In genomic region chr14:47462877-47463460, GRCm38 (mm10) we compare ENCODE assay signal across 27 mouse cellular contexts. TPM values are rescaled to one million over a fixed set of nuclear protein-coding genes. Genes with fewer than 3 reads are reported as not detected.
"Had no signal": no experiment of that assay in that cellular context is flagged by ENCODE, and none has a peak within 500 bp of the region (broad histone marks: within the 10 kb centered on the region; RNA-seq: fewer than 3 reads in every experiment).

No protein-coding gene starts in this region.

- H3K27ac ChIP-seq: heart, adult 2 months; heart, embryonic 13.5 days; heart, embryonic 15.5 days; hindbrain, embryonic 13.5 days; hindbrain, embryonic 15.5 days; intestine, embryonic 15.5 days; layer of hippocampus, adult 2 months; left cerebral cortex, adult 2 months; limb, embryonic 10.5 days; limb, embryonic 12.5 days; liver, embryonic 14.5 days had no signal

- H3K9ac ChIP-seq: heart, embryonic 13.5 days; heart, embryonic 15.5 days; hindbrain, embryonic 13.5 days; hindbrain, embryonic 15.5 days; intestine, embryonic 15.5 days; limb, embryonic 12.5 days; liver, embryonic 14.5 days had no signal

- H3K4me3 ChIP-seq: heart, adult 2 months; heart, embryonic 13.5 days; heart, embryonic 15.5 days; hindbrain, embryonic 13.5 days; hindbrain, embryonic 15.5 days; intestine, embryonic 15.5 days; layer of hippocampus, adult 2 months; left cerebral cortex, adult 2 months; limb, embryonic 10.5 days; limb, embryonic 12.5 days had no signal

- ATAC-seq: inflammation-experienced regulatory T-cells, adult 6 months; intestine, embryonic 15.5 days; intestine, postnatal 0 days had no signal

- DNase-seq: gastrocnemius, postnatal 14 days; gastrocnemius, postnatal 36 days; heart, adult 11 months; heart, adult 2 months; heart, postnatal 14 days; heart, postnatal 36 days; kidney, adult 18-20 months; kidney, adult 8-10 months; kidney, postnatal 10 days; kidney, postnatal 25 days; kidney, postnatal 4 days; liver had no signal

- H3K36me3 ChIP-seq: heart, embryonic 13.5 days; heart, embryonic 15.5 days; hindbrain, embryonic 13.5 days; hindbrain, embryonic 15.5 days; intestine, embryonic 15.5 days; limb, embryonic 10.5 days; limb, embryonic 12.5 days had no signal

- H3K4me2 ChIP-seq: heart, embryonic 11.5 days; heart, embryonic 13.5 days; heart, embryonic 15.5 days; hindbrain, embryonic 13.5 days; hindbrain, embryonic 15.5 days; intestine, embryonic 15.5 days; limb, embryonic 12.5 days had no signal

- H3K27me3 ChIP-seq: heart, embryonic 15.5 days; hindbrain, embryonic 13.5 days; hindbrain, embryonic 15.5 days; intestine, embryonic 15.5 days had no signal

- H3K4me1 ChIP-seq: heart, embryonic 13.5 days; heart, embryonic 15.5 days; hindbrain, embryonic 13.5 days; hindbrain, embryonic 15.5 days; intestine, embryonic 15.5 days; limb, embryonic 10.5 days; limb, embryonic 12.5 days had no signal

- H3K9me3 ChIP-seq: heart, embryonic 13.5 days; heart, embryonic 15.5 days; hindbrain, embryonic 13.5 days; hindbrain, embryonic 15.5 days; intestine, embryonic 15.5 days; limb, embryonic 10.5 days; limb, embryonic 12.5 days had no signal

RNA-seq across cellular contexts. Expression of gene Dlgap5, which starts 44.8 kb away (rescaled TPM):
- total RNA-seq: gastrocnemius, adult 18-20 months; gastrocnemius, adult 8-10 months had no signal
